Mouse (Mus musculus): ENCODE data around the gene Rfx4. TPM values are rescaled to one million over a fixed set of nuclear protein-coding genes. Genes with fewer than 3 reads are reported as not detected.
A peak's percentile ranks its signal among the peaks of the same experiment; 100 is the strongest.

Gene Rfx4
- polyA plus RNA-seq, 1 experiment from 2014 or later, result not detected

GRCm38 (mm10) chr10:84859556-84860380 is 103.9 kb downstream of the Rfx4 start:
- H3K4me1 ChIP-seq (ENCODE audit: insufficient read depth, low read depth, low read length), result no peaks in the 10 kb centered on the region
- DNase-seq (ENCODE audit: low spot score), result no peak
- ATAC-seq, result no peak
- H3K27me3 ChIP-seq (replicated peaks; ENCODE audit: insufficient read depth, low read length), result no peaks in the 10 kb centered on the region
- H3K9me3 ChIP-seq (ENCODE audit: low read length), result no peaks in the 10 kb centered on the region
- H3K27ac ChIP-seq (ENCODE audit: low read length), result no peak overlapping the region
- no peak overlapping the region for H3K4me3 ChIP-seq (ENCODE audit: low read depth, low read length)
- H3K9ac ChIP-seq (replicated peaks; ENCODE audit: low read depth), result no peak overlapping the region
- no peak overlapping the region for H3K4me2 ChIP-seq (replicated peaks; ENCODE audit: low read depth, low read length)
- WGBS, result 57% methylated on average over 13 of the region's 13 CpGs
- no peaks in the 10 kb centered on the region for H3K36me3 ChIP-seq (ENCODE audit: insufficient read depth, low read length)
- no peak for TF ChIP-seq CTCF (IDR thresholded peaks at IDR 0.05)
- TF ChIP-seq EP300 (IDR thresholded peaks at IDR 0.05), result no peak

DNA sequence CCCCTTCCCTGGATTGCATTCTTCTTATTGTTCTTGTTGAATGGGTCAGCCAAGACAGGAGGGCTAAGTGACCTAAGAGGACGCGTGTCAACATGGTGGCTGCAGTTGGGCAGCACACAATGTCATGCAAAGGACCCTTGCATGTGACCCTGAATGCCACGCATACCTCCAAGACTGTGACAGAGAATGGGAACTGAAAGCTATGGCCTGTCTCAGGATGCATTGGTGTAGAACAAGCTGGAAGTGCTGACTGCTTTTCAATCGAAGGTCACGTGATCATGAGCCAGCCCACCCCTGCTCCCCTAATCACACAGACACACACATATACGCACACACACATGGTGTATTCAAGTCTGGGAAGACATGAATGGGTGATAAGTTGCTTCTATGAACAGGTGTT is 107.6 kb downstream of the Rfx4 start:
- H3K9ac ChIP-seq (replicated peaks; ENCODE audit: low read depth), result no peak overlapping the region
- WGBS, result 83% methylated on average over 6 of the region's 6 CpGs
- H3K27me3 ChIP-seq (replicated peaks; ENCODE audit: insufficient read depth, low read length), result no peaks in the 10 kb centered on the region
- no peak overlapping the region for H3K27ac ChIP-seq (ENCODE audit: low read length)
- no peak overlapping the region for H3K4me3 ChIP-seq (ENCODE audit: low read depth, low read length)
- H3K4me1 ChIP-seq (ENCODE audit: insufficient read depth, low read depth, low read length), result no peaks in the 10 kb centered on the region; the same call in 1 of the 2 replicates
- no peak for ATAC-seq
- no peaks in the 10 kb centered on the region for H3K36me3 ChIP-seq (ENCODE audit: insufficient read depth, low read length)
- no peak for TF ChIP-seq EP300 (IDR thresholded peaks at IDR 0.05)
- no peak for TF ChIP-seq CTCF (IDR thresholded peaks at IDR 0.05)
- DNase-seq (ENCODE audit: low spot score), result no peak
- H3K4me2 ChIP-seq (replicated peaks; ENCODE audit: low read depth, low read length), result no peak overlapping the region
- H3K9me3 ChIP-seq (ENCODE audit: low read length), result no peaks in the 10 kb centered on the region

- ATAC-seq (peak; percentile 88), DNase-seq (ENCODE audit: low spot score) (peak; percentile 79)
- Histone ChIP-seq H3K9ac (replicated peaks; ENCODE audit: low read depth) (no peak overlapping the region), H3K27ac (ENCODE audit: low read length) (no peak overlapping the region), H3K27me3 (replicated peaks; ENCODE audit: insufficient read depth, low read length) (no peaks in the 10 kb centered on the region), H3K9me3 (ENCODE audit: low read length) (no peaks in the 10 kb centered on the region), H3K4me2 (replicated peaks; ENCODE audit: low read depth, low read length) (no peak overlapping the region), H3K36me3 (ENCODE audit: insufficient read depth, low read length) (no peaks in the 10 kb centered on the region), H3K4me3 (ENCODE audit: low read depth, low read length) (no peak overlapping the region), H3K4me1 (ENCODE audit: insufficient read depth, low read depth, low read length) (no peaks in the 10 kb centered on the region; the same call in 1 of the 2 replicates)
- WGBS, result 57% methylated on average over 7 of the region's 7 CpGs
- no peak for TF ChIP-seq EP300 (IDR thresholded peaks at IDR 0.05)
- TF ChIP-seq CTCF (IDR thresholded peaks at IDR 0.05), result no peak
These were observed 111.7 kb downstream of the Rfx4 start for GRCm38 (mm10) chr10:84867577-84867976.

- no peak overlapping the region for H3K27ac ChIP-seq (ENCODE audit: low read length)
- no peak overlapping the region for H3K9ac ChIP-seq (replicated peaks; ENCODE audit: low read depth)
- H3K4me1 ChIP-seq (ENCODE audit: insufficient read depth, low read depth, low read length), result no peaks in the 10 kb centered on the region; the same call in 1 of the 2 replicates
- no peaks in the 10 kb centered on the region for H3K9me3 ChIP-seq (ENCODE audit: low read length)
- 59% methylated on average over 12 of the region's 12 CpGs for WGBS
- H3K27me3 ChIP-seq (replicated peaks; ENCODE audit: insufficient read depth, low read length), result no peaks in the 10 kb centered on the region
- no peak for ATAC-seq
- H3K4me2 ChIP-seq (replicated peaks; ENCODE audit: low read depth, low read length), result no peak overlapping the region
- TF ChIP-seq EP300 (IDR thresholded peaks at IDR 0.05) (no peak), CTCF (IDR thresholded peaks at IDR 0.05) (no peak)
- DNase-seq (ENCODE audit: low spot score), result no peak
- no peaks in the 10 kb centered on the region for H3K36me3 ChIP-seq (ENCODE audit: insufficient read depth, low read length)
- H3K4me3 ChIP-seq (ENCODE audit: low read depth, low read length), result no peak overlapping the region
These were observed 115.4 kb downstream of the Rfx4 start for GRCm38 (mm10) chr10:84871285-84871684.

- ATAC-seq, result no peak
- no peak overlapping the region for H3K4me2 ChIP-seq (replicated peaks; ENCODE audit: low read depth, low read length)
- H3K27me3 ChIP-seq (replicated peaks; ENCODE audit: insufficient read depth, low read length), result no peaks in the 10 kb centered on the region
- no peak for DNase-seq (ENCODE audit: low spot score)
- no peaks in the 10 kb centered on the region; the same call in 1 of the 2 replicates for H3K4me1 ChIP-seq (ENCODE audit: insufficient read depth, low read depth, low read length)
- no peaks in the 10 kb centered on the region for H3K9me3 ChIP-seq (ENCODE audit: low read length)
- no peaks in the 10 kb centered on the region for H3K36me3 ChIP-seq (ENCODE audit: insufficient read depth, low read length)
- H3K4me3 ChIP-seq (ENCODE audit: low read depth, low read length), result no peak overlapping the region
- no peak overlapping the region for H3K27ac ChIP-seq (ENCODE audit: low read length)
- no peak overlapping the region for H3K9ac ChIP-seq (replicated peaks; ENCODE audit: low read depth)
- no peak for TF ChIP-seq EP300 (IDR thresholded peaks at IDR 0.05)
- no peak for TF ChIP-seq CTCF (IDR thresholded peaks at IDR 0.05)
- WGBS, result 67% methylated on average over 4 of the region's 4 CpGs
These were observed 116.1 kb downstream of the Rfx4 start for GRCm38 (mm10) chr10:84871921-84872320.

GRCm38 (mm10) chr10:84879823-84880571 is 124.1 kb downstream of the Rfx4 start:
- TF ChIP-seq CTCF (IDR thresholded peaks at IDR 0.05) (no peak), EP300 (IDR thresholded peaks at IDR 0.05) (no peak)
- DNase-seq (ENCODE audit: low spot score) (peak; percentile 52), ATAC-seq (peak; percentile 71)
- Histone ChIP-seq H3K9ac (replicated peaks; ENCODE audit: low read depth) (no peak overlapping the region), H3K9me3 (ENCODE audit: low read length) (no peaks in the 10 kb centered on the region), H3K4me3 (ENCODE audit: low read depth, low read length) (no peak overlapping the region), H3K36me3 (ENCODE audit: insufficient read depth, low read length) (no peaks in the 10 kb centered on the region), H3K27ac (ENCODE audit: low read length) (no peak overlapping the region), H3K4me1 (ENCODE audit: insufficient read depth, low read depth, low read length) (no peaks in the 10 kb centered on the region), H3K27me3 (replicated peaks; ENCODE audit: insufficient read depth, low read length) (no peaks in the 10 kb centered on the region), H3K4me2 (replicated peaks; ENCODE audit: low read depth, low read length) (no peak overlapping the region)
- 58% methylated on average over 9 of the region's 9 CpGs for WGBS
